Mouse (Mus musculus) forebrain, embryonic 13.5 days (tissue): ENCODE data around the gene Prkar1a. TPM values are rescaled to one million over a fixed set of nuclear protein-coding genes. Genes with fewer than 3 reads are reported as not detected.
"Not testable (repeated sequence)": the region's sequence is repeated elsewhere in the genome, so short reads cannot be mapped to it uniquely, and the experiment has no call there.

Source experiments
- ATAC-seq: fragments of 200-750 bp; cut with Nextera tagmentation; 2 replicates; pipeline ENCODE4 v1.8.0; 2017
- H3K27ac ChIP-seq: fragments of 300-500 bp; sonication (generic); 2 replicates; pipeline ENCODE4 v1.5.1; 2015; ENCODE audit warnings: inconsistent platforms, mild to moderate bottlenecking, moderate library complexity
- H3K27me3 ChIP-seq: fragments of 300-500 bp; sonication (generic); 2 replicates; pipeline ENCODE4 v1.6.1; 2015; ENCODE audit warnings: mild to moderate bottlenecking, inconsistent platforms
- H3K36me3 ChIP-seq: fragments of 300-500 bp; sonication (generic); 2 replicates; pipeline ENCODE4 v1.6.1; 2015; ENCODE audit warnings: mild to moderate bottlenecking, inconsistent platforms; ENCODE audit not compliant: poor library complexity, severe bottlenecking
- H3K4me1 ChIP-seq: fragments of 300-500 bp; sonication (generic); 2 replicates; pipeline ENCODE4 v1.6.1; 2015; ENCODE audit warnings: inconsistent platforms
- H3K4me2 ChIP-seq: fragments of 300-500 bp; sonication (generic); 2 replicates; pipeline ENCODE4 v1.6.1; 2015; ENCODE audit warnings: inconsistent platforms, mild to moderate bottlenecking, moderate library complexity
- H3K4me3 ChIP-seq: fragments of 300-500 bp; sonication (generic); 2 replicates; pipeline ENCODE4 v1.5.1; 2015; ENCODE audit warnings: mild to moderate bottlenecking, inconsistent platforms
- H3K9ac ChIP-seq: fragments of 300-500 bp; sonication (generic); 2 replicates; pipeline ENCODE4 v1.6.1; 2015; ENCODE audit warnings: mild to moderate bottlenecking, inconsistent platforms
- H3K9me3 ChIP-seq: fragments of 300-500 bp; sonication (generic); replicated peaks from 2 replicates; pipeline ENCODE4 v1.6.1; 2016; ENCODE audit warnings: inconsistent platforms
- WGBS: fragments of 180-500 bp; shearing (Covaris S2); methylation state at CpG from one replicate; pipeline ENCODE4 v1.1.7; 2015; 5-methylcytosine and 5-hydroxymethylcytosine counted together
- polyA plus RNA-seq: library from polyadenylated mRNA; unstranded; fragments of >200 nt; fragmentation: Nextera tagmentation; extraction: Ambion mirVana; gene quantifications from 2 replicates; pipeline ENCODE4 v1.2.1, GENCODE M21; 2015

Prkar1a gene
- 403 and 426 TPM in 2 replicates for polyA plus RNA-seq

GRCm38 (mm10) chr11:109649206-109649605 lies at the start of gene Prkar1a:
Gene Prkar1a (plus strand): TSS chr11:109649405.
- no peaks in the 10 kb centered on the region for H3K9me3 ChIP-seq
- H3K27ac ChIP-seq = peak within 1 kb of the TSS; percentile 95
- no peaks in the 10 kb centered on the region for H3K27me3 ChIP-seq
- H3K9ac ChIP-seq = peak within 1 kb of the TSS; percentile 97
- ATAC-seq = no peak
- 37% methylated on average over 8 of the region's 8 CpGs for WGBS
- H3K4me1 ChIP-seq = peaks cover 43% of the 10 kb centered on the region
- peaks cover 10% of the 10 kb centered on the region for H3K36me3 ChIP-seq
- H3K4me2 ChIP-seq = peak within 1 kb of the TSS; percentile 84
- peak within 1 kb of the TSS; percentile 96 for H3K4me3 ChIP-seq

- WGBS = 67% methylated on average over 6 of the region's 6 CpGs
- no peak for ATAC-seq
These were observed 41.6 kb upstream of the Prkar1a start for GRCm38 (mm10) chr11:109607600-109607999.

GRCm38 (mm10) chr11:109608976-109609625 lies 40.1 kb upstream of the Prkar1a start:
- no peak overlapping the region for H3K9ac ChIP-seq
- no peak overlapping the region for H3K27ac ChIP-seq
- H3K4me2 ChIP-seq = no peak overlapping the region
- H3K36me3 ChIP-seq = no peaks in the 10 kb centered on the region
- no peak for ATAC-seq
- H3K9me3 ChIP-seq = no peaks in the 10 kb centered on the region
- no peak overlapping the region for H3K4me3 ChIP-seq
- H3K4me1 ChIP-seq = peaks cover 21% of the 10 kb centered on the region
- WGBS = 84% methylated on average over 6 of the region's 6 CpGs
- H3K27me3 ChIP-seq = 0 out of 2 replicates have a peak, but pooled peaks cover 4% of the 10 kb centered on the region

More at GRCm38 (mm10) chr11:109607600-109607999, 41.6 kb upstream of the Prkar1a start:
- Histone ChIP-seq H3K4me3 (no peak overlapping the region), H3K36me3 (no peaks in the 10 kb centered on the region), H3K4me2 (no peak overlapping the region), H3K9me3 (no peaks in the 10 kb centered on the region), H3K27me3 (no peaks in the 10 kb centered on the region), H3K9ac (no peak overlapping the region), H3K4me1 (peaks cover 21% of the 10 kb centered on the region), H3K27ac (no peak overlapping the region)

- peaks cover 21% of the 10 kb centered on the region for H3K4me1 ChIP-seq
- H3K4me2 ChIP-seq = peak overlapping the region; percentile 83
- ATAC-seq = no peak
- no peak overlapping the region for H3K27ac ChIP-seq
- WGBS = 7% methylated on average over 9 of the region's 9 CpGs
- H3K36me3 ChIP-seq = no peaks in the 10 kb centered on the region
- H3K9ac ChIP-seq = peak overlapping the region; percentile 73
- H3K4me3 ChIP-seq = peak overlapping the region; percentile 67
- 0 out of 2 replicates have a peak, but pooled peaks cover 4% of the 10 kb centered on the region for H3K27me3 ChIP-seq
- H3K9me3 ChIP-seq = no peaks in the 10 kb centered on the region
These were observed 39.0 kb upstream of the Prkar1a start for GRCm38 (mm10) chr11:109610046-109610794.

- 0 out of 2 replicates have a peak, but pooled peaks cover 4% of the 10 kb centered on the region for H3K27me3 ChIP-seq
- WGBS = 0% methylated on average over 26 of the region's 26 CpGs
- peak overlapping the region; percentile 63; the same call in 1 of the 2 replicates for H3K27ac ChIP-seq
- H3K9ac ChIP-seq = peak overlapping the region; percentile 73
- peak overlapping the region; percentile 83 for H3K4me2 ChIP-seq
- ATAC-seq = no peak
- H3K4me1 ChIP-seq = peaks cover 21% of the 10 kb centered on the region
- no peaks in the 10 kb centered on the region for H3K36me3 ChIP-seq
- H3K9me3 ChIP-seq = no peaks in the 10 kb centered on the region
- peak overlapping the region; percentile 67 for H3K4me3 ChIP-seq
These were observed 38.4 kb upstream of the Prkar1a start for GRCm38 (mm10) chr11:109610795-109611302.

DNA sequence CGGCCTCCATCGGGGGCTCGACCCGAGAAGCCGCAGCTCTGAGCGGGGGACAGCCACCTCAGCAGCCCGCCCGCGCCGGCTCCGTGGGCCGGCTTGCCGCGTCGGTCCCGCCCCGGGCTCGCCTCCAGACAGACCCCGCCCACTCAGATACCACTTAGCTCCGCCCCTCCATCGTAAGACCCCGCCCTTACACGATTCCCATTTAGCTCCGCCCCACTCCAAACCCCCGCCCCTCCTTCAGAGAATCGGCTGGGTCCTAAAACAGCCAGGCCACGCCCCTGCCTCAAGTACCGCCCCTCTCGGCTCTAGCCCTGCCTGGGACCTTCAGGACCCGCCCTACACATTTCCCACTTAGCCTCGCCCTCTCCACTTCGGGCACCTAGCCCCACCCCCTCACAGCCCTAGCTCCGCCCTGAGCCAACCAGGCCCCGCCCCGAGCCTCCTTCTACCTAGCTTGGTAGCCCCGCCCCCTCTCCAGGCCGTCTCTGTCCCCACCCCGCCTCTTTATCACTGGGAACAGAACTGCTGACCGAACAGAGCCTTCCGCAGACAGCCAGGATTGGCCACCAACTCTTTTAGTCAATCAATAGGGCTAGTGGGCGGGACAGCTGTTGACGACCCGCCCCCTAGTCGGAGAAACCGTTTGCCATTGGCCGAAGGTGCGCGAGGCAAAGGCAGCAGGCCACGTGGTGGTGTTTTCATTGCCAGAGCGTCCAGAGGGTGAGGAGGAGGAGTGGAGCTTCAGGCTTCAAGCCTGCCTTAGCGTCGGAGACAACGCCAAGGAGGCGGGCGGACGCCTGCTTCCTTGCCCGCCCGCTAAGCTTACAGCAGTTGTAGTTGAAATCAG lies 37.7 kb upstream of the Prkar1a start, which contains the start of gene Wipi1:
Gene Wipi1 (minus strand): TSS at position 665 of the 847 bp plus-strand sequence.
- under 1% methylated on average over 51 of the region's 58 CpGs for whole genome bisulfite sequencing
- peak within 1 kb of the TSS; percentile 63; the same call in 1 of the 2 replicates for H3K27ac ChIP-seq
- H3K9ac ChIP-seq = peak within 1 kb of the TSS; percentile 73
- no peaks in the 10 kb centered on the region for H3K9me3 ChIP-seq
- H3K4me1 ChIP-seq = peaks cover 25% of the 10 kb centered on the region
- peak; percentile 96 for ATAC-seq
- H3K27me3 ChIP-seq = 0 out of 2 replicates have a peak, but pooled peaks cover 4% of the 10 kb centered on the region
- peak within 1 kb of the TSS; percentile 67 for H3K4me3 ChIP-seq
- H3K36me3 ChIP-seq = no peaks in the 10 kb centered on the region
- H3K4me2 ChIP-seq = peak within 1 kb of the TSS; percentile 83

GRCm38 (mm10) chr11:109612871-109613529 lies 36.2 kb upstream of the Prkar1a start:
- Histone ChIP-seq H3K9me3 (no peaks in the 10 kb centered on the region), H3K4me1 (peaks cover 30% of the 10 kb centered on the region), H3K36me3 (no peaks in the 10 kb centered on the region), H3K4me2 (no peak overlapping the region), H3K27me3 (0 out of 2 replicates have a peak, but pooled peaks cover 4% of the 10 kb centered on the region), H3K4me3 (no peak overlapping the region), H3K9ac (no peak overlapping the region), H3K27ac (no peak overlapping the region)
- WGBS = 58% methylated on average over 7 of the region's 7 CpGs
- no peak for ATAC-seq

GRCm38 (mm10) chr11:109615286-109615685 lies 33.9 kb upstream of the Prkar1a start:
- H3K4me1 ChIP-seq = peaks cover 23% of the 10 kb centered on the region
- no peak for ATAC-seq
- H3K4me2 ChIP-seq = no peak overlapping the region
- H3K27ac ChIP-seq = no peak overlapping the region
- WGBS = 59% methylated on average over 9 of the region's 9 CpGs
- no peak overlapping the region for H3K4me3 ChIP-seq
- no peaks in the 10 kb centered on the region for H3K9me3 ChIP-seq
- no peak overlapping the region for H3K9ac ChIP-seq
- H3K36me3 ChIP-seq = no peaks in the 10 kb centered on the region
- 0 out of 2 replicates have a peak, but pooled peaks cover 4% of the 10 kb centered on the region for H3K27me3 ChIP-seq

- Histone ChIP-seq H3K4me1 (peaks cover 16% of the 10 kb centered on the region), H3K27ac (no peak overlapping the region), H3K36me3 (no peaks in the 10 kb centered on the region), H3K9ac (no peak overlapping the region), H3K9me3 (no peaks in the 10 kb centered on the region), H3K27me3 (0 out of 2 replicates have a peak, but pooled peaks cover 4% of the 10 kb centered on the region), H3K4me2 (no peak overlapping the region), H3K4me3 (no peak overlapping the region)
- 42% methylated on average over 4 of the region's 4 CpGs for WGBS
- ATAC-seq = no peak
These were observed 32.9 kb upstream of the Prkar1a start for GRCm38 (mm10) chr11:109616352-109616751.

DNA sequence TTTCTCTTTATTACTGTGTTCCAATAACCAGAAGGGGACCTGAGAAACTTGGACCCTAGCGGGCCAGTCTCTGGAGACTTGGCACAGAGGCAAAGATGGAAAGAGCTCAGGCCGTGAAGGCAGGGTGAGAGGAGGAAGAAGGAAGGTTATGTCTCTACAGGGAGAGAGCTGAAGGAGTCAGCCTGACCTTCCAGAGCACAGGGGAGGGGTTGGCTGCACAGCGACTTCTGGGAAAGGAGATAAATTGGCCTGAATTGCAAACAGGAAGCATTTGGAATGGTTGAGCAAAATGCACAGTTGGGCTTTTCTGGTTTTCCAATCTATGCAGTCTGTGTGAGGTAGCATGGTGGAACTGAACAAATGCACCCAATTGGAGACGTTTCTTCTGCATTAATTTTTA lies 32.4 kb upstream of the Prkar1a start:
- Histone ChIP-seq H3K9ac (no peak overlapping the region), H3K4me1 (peaks cover 16% of the 10 kb centered on the region), H3K4me3 (no peak overlapping the region), H3K4me2 (no peak overlapping the region), H3K27ac (no peak overlapping the region), H3K9me3 (no peaks in the 10 kb centered on the region), H3K36me3 (no peaks in the 10 kb centered on the region), H3K27me3 (0 out of 2 replicates have a peak, but pooled peaks cover 4% of the 10 kb centered on the region)
- ATAC-seq = no peak
- WGBS = 56% methylated on average over 4 of the region's 4 CpGs

- not testable (repeated sequence) for H3K9ac ChIP-seq, H3K27ac ChIP-seq, ATAC-seq, H3K27me3 ChIP-seq, H3K9me3 ChIP-seq, H3K4me3 ChIP-seq, H3K4me2 ChIP-seq, H3K36me3 ChIP-seq
- H3K4me1 ChIP-seq = peaks cover 12% of the 10 kb centered on the region
- WGBS = 35% methylated on average over 8 of the region's 8 CpGs
These were observed 30.1 kb upstream of the Prkar1a start for GRCm38 (mm10) chr11:109619055-109619454.
